Mouse (Mus musculus): ENCODE measurements at regions not wholly inside any gene's neighbourhood (a gene's known extent, or its start where the extent isn't known, plus 50 kb on each side); places are given as distances from the start of the nearest gene placed in this dataset.

DNA sequence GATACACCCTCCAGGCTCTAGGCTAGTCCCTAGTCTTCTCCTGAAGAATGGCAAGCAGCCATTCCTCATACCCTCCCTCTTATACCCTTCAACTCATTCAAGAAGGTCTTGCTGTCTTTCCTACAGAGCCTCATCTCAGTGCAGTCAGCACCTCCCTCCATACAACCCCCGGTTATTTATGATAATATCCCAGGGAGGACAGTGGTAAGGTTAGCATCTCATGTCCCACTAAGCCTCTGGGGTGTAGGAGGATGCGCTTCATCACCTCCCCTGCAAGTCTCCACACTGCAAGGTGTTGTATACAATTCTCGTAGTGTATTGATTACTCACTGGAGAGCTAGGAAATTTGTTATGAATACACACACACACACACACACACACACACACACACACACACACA is 80.2 kb upstream of the Shisa6 start:
- ATAC-seq, result no peak
- H3K27me3 ChIP-seq (replicated peaks; ENCODE audit: control insufficient read depth, insufficient read depth, low read length), result no peaks in the 10 kb centered on the region
- no peaks in the 10 kb centered on the region for H3K36me3 ChIP-seq (ENCODE audit: control insufficient read depth, insufficient read depth)
- H3K4me1 ChIP-seq (replicated peaks; ENCODE audit: control insufficient read depth, insufficient read depth, low read length), result no peaks in the 10 kb centered on the region
- H3K9me3 ChIP-seq (ENCODE audit: control insufficient read depth, low read length), result no peaks in the 10 kb centered on the region
- no peak overlapping the region for H3K27ac ChIP-seq (ENCODE audit: low read length)
- H3K4me2 ChIP-seq (ENCODE audit: low read length), result no peak overlapping the region
- WGBS, result 94% methylated on average over 3 of the region's 3 CpGs
- no peak overlapping the region for H3K9ac ChIP-seq (replicated peaks; ENCODE audit: low read depth, low read length)
- H3K4me3 ChIP-seq (replicated peaks; ENCODE audit: low read length), result no peak overlapping the region

DNA sequence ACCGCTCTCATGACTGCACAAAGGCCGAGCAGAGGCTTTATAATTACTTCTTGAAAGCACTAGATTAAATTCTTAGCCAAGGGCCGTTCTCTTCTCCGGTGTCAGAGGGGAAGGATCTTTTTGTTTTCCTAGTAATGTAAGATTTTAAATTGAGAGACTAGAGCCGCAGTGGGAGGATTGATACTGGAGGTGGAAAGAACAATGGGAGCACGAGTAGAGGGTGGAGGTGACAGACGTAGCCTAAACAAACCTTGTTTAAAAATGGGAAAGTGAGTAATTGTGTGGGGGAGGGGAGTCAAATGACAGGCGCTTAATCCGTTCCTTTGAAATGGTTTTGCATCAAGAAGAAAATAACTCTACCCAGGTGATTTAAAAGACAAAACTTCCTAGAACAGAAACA is 80.9 kb upstream of the Shisa6 start:
- no peak for ATAC-seq
- Histone ChIP-seq H3K27ac (ENCODE audit: low read length) (no peak overlapping the region), H3K36me3 (ENCODE audit: control insufficient read depth, insufficient read depth) (no peaks in the 10 kb centered on the region), H3K4me2 (ENCODE audit: low read length) (no peak overlapping the region), H3K9me3 (ENCODE audit: control insufficient read depth, low read length) (no peaks in the 10 kb centered on the region), H3K4me1 (replicated peaks; ENCODE audit: control insufficient read depth, insufficient read depth, low read length) (no peaks in the 10 kb centered on the region), H3K27me3 (replicated peaks; ENCODE audit: control insufficient read depth, insufficient read depth, low read length) (no peaks in the 10 kb centered on the region), H3K4me3 (replicated peaks; ENCODE audit: low read length) (no peak overlapping the region), H3K9ac (replicated peaks; ENCODE audit: low read depth, low read length) (no peak overlapping the region)
- WGBS, result 18% methylated on average over 9 of the region's 9 CpGs

DNA sequence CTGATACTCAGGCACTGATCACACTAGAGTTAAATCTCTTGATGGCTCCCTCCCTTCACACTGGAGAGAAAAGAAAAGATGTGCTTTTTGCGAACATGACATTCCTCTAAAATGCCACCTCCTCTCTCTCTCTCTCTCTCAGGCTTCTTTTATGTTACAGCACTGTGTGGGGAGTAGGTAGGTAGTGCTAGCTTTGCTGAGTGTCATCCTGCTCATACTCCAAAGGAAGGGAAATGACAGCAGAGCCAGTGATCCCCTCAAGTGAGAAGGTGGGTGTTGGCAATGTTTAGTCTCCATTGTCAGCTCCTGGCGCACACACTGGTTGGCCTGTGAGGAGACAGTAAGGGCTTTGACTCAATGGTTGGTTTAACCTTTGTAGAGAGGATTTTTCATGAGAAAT is 84.0 kb upstream of the Shisa6 start:
- H3K9me3 ChIP-seq (ENCODE audit: control insufficient read depth, low read length), result no peaks in the 10 kb centered on the region
- no peak overlapping the region for H3K27ac ChIP-seq (ENCODE audit: low read length)
- no peak overlapping the region for H3K9ac ChIP-seq (replicated peaks; ENCODE audit: low read depth, low read length)
- no peak overlapping the region for H3K4me2 ChIP-seq (ENCODE audit: low read length)
- H3K36me3 ChIP-seq (ENCODE audit: control insufficient read depth, insufficient read depth), result no peaks in the 10 kb centered on the region
- no peak for ATAC-seq
- 95% methylated on average over 2 of the region's 2 CpGs for WGBS
- H3K4me1 ChIP-seq (replicated peaks; ENCODE audit: control insufficient read depth, insufficient read depth, low read length), result no peaks in the 10 kb centered on the region
- no peaks in the 10 kb centered on the region for H3K27me3 ChIP-seq (replicated peaks; ENCODE audit: control insufficient read depth, insufficient read depth, low read length)
- H3K4me3 ChIP-seq (replicated peaks; ENCODE audit: low read length), result no peak overlapping the region

DNA sequence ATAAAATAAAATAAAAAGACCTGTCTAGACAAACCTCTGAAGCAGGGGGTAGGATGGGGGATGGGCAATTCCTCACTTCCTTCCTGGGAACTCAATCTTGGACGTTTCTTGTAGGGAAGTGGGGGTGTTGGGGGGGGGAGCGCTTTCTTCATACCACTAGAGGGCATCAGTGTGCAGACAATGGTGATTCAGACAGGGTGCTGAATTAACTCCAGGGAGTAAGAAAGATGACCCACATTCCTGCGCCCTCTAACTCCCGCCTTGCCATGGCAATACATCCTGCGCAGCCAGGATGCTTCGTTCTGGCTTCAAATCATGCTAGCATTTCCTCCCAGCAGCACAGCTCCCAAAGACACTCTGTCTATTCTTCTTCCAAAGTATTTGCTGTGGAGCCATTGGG is 87.4 kb upstream of the Shisa6 start:
- H3K4me3 ChIP-seq (replicated peaks; ENCODE audit: low read length), result no peak overlapping the region
- H3K4me1 ChIP-seq (replicated peaks; ENCODE audit: control insufficient read depth, insufficient read depth, low read length), result no peaks in the 10 kb centered on the region
- no peak for ATAC-seq
- WGBS, result 18% methylated on average over 6 of the region's 6 CpGs
- no peak overlapping the region for H3K4me2 ChIP-seq (ENCODE audit: low read length)
- H3K9me3 ChIP-seq (ENCODE audit: control insufficient read depth, low read length), result no peaks in the 10 kb centered on the region
- H3K27ac ChIP-seq (ENCODE audit: low read length), result no peak overlapping the region
- H3K27me3 ChIP-seq (replicated peaks; ENCODE audit: control insufficient read depth, insufficient read depth, low read length), result no peaks in the 10 kb centered on the region
- no peak overlapping the region for H3K9ac ChIP-seq (replicated peaks; ENCODE audit: low read depth, low read length)
- H3K36me3 ChIP-seq (ENCODE audit: control insufficient read depth, insufficient read depth), result no peaks in the 10 kb centered on the region

DNA sequence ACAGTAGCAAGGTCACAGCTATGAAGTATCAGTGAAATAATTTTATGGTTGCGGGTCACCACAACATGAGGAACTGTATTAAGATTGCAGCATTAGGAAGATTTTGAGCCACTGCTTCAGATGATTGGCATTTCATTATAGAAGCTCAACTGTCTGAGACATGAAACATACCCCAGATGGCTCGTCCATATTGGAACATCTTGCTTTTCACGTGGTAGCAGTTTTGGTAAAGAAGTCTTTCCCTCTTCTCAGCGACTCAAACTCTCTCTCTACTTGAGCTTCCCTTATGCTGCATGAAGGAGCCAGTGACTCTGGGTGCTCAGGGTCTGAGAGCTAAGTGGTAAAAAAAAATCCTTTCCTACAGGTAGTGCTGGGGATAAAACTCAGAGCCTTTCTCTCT is 99.7 kb upstream of the Shisa6 start:
- Histone ChIP-seq H3K36me3 (ENCODE audit: control insufficient read depth, insufficient read depth) (no peaks in the 10 kb centered on the region), H3K4me1 (replicated peaks; ENCODE audit: control insufficient read depth, insufficient read depth, low read length) (no peaks in the 10 kb centered on the region), H3K4me3 (replicated peaks; ENCODE audit: low read length) (no peak overlapping the region), H3K27me3 (replicated peaks; ENCODE audit: control insufficient read depth, insufficient read depth, low read length) (no peaks in the 10 kb centered on the region), H3K9ac (replicated peaks; ENCODE audit: low read depth, low read length) (no peak overlapping the region), H3K27ac (ENCODE audit: low read length) (no peak overlapping the region), H3K4me2 (ENCODE audit: low read length) (no peak overlapping the region), H3K9me3 (ENCODE audit: control insufficient read depth, low read length) (no peaks in the 10 kb centered on the region)
- 85% methylated on average over 4 of the region's 4 CpGs for WGBS
- ATAC-seq, result no peak

DNA sequence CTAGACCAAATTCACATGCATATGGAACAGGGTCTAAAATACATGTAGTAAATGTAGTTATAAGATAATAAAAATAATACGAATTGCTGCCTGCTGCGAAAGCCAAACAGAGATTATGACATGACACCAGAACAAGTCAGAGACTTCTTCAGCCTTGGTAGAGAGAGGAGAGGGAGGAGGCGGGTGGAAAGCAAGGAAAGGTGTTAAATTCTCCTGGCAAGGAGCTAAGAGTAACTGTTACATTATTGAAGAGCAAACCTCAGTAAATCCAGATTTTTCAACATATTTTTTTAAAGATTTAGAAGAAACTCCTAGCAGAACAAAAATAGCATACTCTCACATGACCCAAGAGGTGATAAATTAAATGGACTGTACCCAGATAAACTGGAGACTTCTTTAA is 131.0 kb upstream of the Shisa6 start:
- no peak overlapping the region for H3K27ac ChIP-seq (ENCODE audit: low read length)
- WGBS, result 90% methylated on average over 3 of the region's 3 CpGs
- H3K27me3 ChIP-seq (replicated peaks; ENCODE audit: control insufficient read depth, insufficient read depth, low read length), result no peaks in the 10 kb centered on the region
- H3K4me3 ChIP-seq (replicated peaks; ENCODE audit: low read length), result no peak overlapping the region
- ATAC-seq, result no peak
- H3K4me1 ChIP-seq (replicated peaks; ENCODE audit: control insufficient read depth, insufficient read depth, low read length), result no peaks in the 10 kb centered on the region
- H3K9me3 ChIP-seq (ENCODE audit: control insufficient read depth, low read length), result no peaks in the 10 kb centered on the region
- no peaks in the 10 kb centered on the region for H3K36me3 ChIP-seq (ENCODE audit: control insufficient read depth, insufficient read depth)
- no peak overlapping the region for H3K9ac ChIP-seq (replicated peaks; ENCODE audit: low read depth, low read length)
- no peak overlapping the region for H3K4me2 ChIP-seq (ENCODE audit: low read length)

DNA sequence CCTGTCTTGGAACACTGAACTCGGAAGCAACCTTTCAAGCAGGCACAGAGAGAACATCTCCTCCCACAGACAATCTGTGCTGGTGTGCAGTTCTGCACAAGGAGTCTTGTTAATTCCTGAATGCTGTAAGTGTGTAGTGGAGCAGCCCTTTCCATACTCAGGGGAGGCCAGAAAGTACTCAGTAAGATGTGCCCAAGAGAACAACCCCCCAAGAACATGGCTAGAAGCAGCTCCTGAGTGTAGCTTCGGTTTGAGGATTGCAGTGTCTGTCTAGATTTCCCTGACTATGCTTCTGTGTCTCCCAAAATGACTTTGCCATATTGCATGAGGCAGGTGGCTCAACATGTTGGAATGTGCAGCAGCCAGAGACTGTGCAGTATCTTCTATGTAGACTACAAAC is 148.8 kb upstream of the Shisa6 start:
- Histone ChIP-seq H3K36me3 (ENCODE audit: control insufficient read depth, insufficient read depth) (no peaks in the 10 kb centered on the region), H3K4me1 (replicated peaks; ENCODE audit: control insufficient read depth, insufficient read depth, low read length) (no peaks in the 10 kb centered on the region), H3K9ac (replicated peaks; ENCODE audit: low read depth, low read length) (no peak overlapping the region), H3K4me3 (replicated peaks; ENCODE audit: low read length) (no peak overlapping the region), H3K27me3 (replicated peaks; ENCODE audit: control insufficient read depth, insufficient read depth, low read length) (no peaks in the 10 kb centered on the region), H3K27ac (ENCODE audit: low read length) (no peak overlapping the region), H3K4me2 (ENCODE audit: low read length) (no peak overlapping the region), H3K9me3 (ENCODE audit: control insufficient read depth, low read length) (no peaks in the 10 kb centered on the region)
- ATAC-seq, result no peak
- WGBS, result 52% methylated on average over 2 of the region's 2 CpGs

DNA sequence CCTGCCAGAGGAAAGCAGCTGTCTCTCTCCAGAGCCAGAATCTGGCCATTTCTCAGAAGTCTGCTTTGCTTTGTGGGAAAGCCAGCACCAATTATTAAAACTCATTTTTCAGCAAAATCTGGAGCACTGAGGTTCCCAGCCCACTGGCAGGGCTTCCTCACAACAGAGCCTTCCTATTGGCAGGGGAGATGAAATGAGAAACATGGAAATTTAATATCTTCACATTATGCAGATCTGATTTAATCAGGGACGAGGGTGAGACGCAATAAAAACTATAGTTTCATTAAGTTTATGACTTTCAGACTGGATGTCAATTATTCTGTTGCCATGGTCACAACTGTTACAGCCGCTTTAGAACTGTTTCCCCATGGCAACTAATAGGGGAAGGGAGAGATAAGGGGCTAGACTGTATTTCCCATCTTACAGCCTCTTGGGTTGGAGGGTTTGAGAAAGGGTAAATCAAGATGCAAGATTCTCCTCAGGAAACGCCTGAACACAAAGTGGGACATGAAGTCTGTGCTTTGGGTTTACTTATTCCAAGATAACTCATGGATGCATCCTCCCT is 154.4 kb upstream of the Shisa6 start:
- no peaks in the 10 kb centered on the region for H3K4me1 ChIP-seq (replicated peaks; ENCODE audit: control insufficient read depth, insufficient read depth, low read length)
- no peak overlapping the region for H3K9ac ChIP-seq (replicated peaks; ENCODE audit: low read depth, low read length)
- H3K4me3 ChIP-seq (replicated peaks; ENCODE audit: low read length), result no peak overlapping the region
- no peak overlapping the region for H3K27ac ChIP-seq (ENCODE audit: low read length)
- 72% methylated on average over 4 of the region's 4 CpGs for WGBS
- no peaks in the 10 kb centered on the region for H3K27me3 ChIP-seq (replicated peaks; ENCODE audit: control insufficient read depth, insufficient read depth, low read length)
- H3K36me3 ChIP-seq (ENCODE audit: control insufficient read depth, insufficient read depth), result no peaks in the 10 kb centered on the region
- H3K9me3 ChIP-seq (ENCODE audit: control insufficient read depth, low read length), result no peaks in the 10 kb centered on the region
- ATAC-seq, result no peak
- H3K4me2 ChIP-seq (ENCODE audit: low read length), result no peak overlapping the region

DNA sequence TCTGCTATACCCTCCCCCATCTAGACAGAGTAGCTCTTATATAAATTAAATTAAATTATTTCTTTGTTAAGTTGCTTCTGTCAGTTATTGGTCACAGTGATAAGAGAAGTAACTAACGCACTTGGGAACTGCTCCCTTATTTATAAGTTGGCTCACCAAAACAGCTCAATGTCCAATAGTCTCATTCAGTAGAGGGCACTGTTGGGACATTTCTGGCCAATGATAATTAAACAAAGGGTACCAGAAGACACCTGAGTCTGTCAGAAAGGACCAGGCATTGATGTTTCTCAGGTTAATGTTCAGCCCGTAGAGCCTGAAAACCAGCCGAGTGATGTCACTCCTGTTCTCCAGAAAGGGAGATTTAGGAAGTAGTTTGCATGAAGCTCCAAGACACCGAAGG is 156.1 kb upstream of the Shisa6 start:
- Histone ChIP-seq H3K4me2 (ENCODE audit: low read length) (no peak overlapping the region), H3K9me3 (ENCODE audit: control insufficient read depth, low read length) (no peaks in the 10 kb centered on the region), H3K27ac (ENCODE audit: low read length) (no peak overlapping the region), H3K4me3 (replicated peaks; ENCODE audit: low read length) (no peak overlapping the region), H3K4me1 (replicated peaks; ENCODE audit: control insufficient read depth, insufficient read depth, low read length) (no peaks in the 10 kb centered on the region), H3K36me3 (ENCODE audit: control insufficient read depth, insufficient read depth) (no peaks in the 10 kb centered on the region), H3K9ac (replicated peaks; ENCODE audit: low read depth, low read length) (no peak overlapping the region), H3K27me3 (replicated peaks; ENCODE audit: control insufficient read depth, insufficient read depth, low read length) (no peaks in the 10 kb centered on the region)
- ATAC-seq, result no peak
- 96% methylated on average over 4 of the region's 4 CpGs for WGBS

DNA sequence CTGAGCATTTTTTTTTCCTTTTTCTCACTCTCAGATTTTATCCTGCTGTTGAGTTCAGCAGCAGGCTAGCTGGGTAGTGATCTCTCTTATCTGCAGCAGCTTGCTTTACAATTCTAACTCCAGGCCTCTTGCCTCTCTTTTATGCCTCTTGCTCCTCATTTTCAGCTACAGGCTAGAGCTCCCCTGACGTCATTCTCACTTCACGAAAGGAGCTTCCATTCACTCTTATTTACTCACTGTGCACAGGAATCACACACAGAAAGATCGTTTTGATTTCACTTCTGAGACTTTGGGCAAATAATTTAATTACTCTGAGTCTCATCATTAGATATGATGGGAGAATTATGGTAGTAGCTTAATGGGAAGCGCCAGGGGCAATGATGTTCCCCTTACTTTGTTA is 158.4 kb upstream of the Shisa6 start:
- Histone ChIP-seq H3K9me3 (ENCODE audit: control insufficient read depth, low read length) (no peaks in the 10 kb centered on the region), H3K4me2 (ENCODE audit: low read length) (no peak overlapping the region), H3K9ac (replicated peaks; ENCODE audit: low read depth, low read length) (no peak overlapping the region), H3K27me3 (replicated peaks; ENCODE audit: control insufficient read depth, insufficient read depth, low read length) (no peaks in the 10 kb centered on the region), H3K36me3 (ENCODE audit: control insufficient read depth, insufficient read depth) (no peaks in the 10 kb centered on the region), H3K27ac (ENCODE audit: low read length) (no peak overlapping the region), H3K4me1 (replicated peaks; ENCODE audit: control insufficient read depth, insufficient read depth, low read length) (no peaks in the 10 kb centered on the region), H3K4me3 (replicated peaks; ENCODE audit: low read length) (no peak overlapping the region)
- WGBS, result 52% methylated on average over 4 of the region's 4 CpGs
- no peak for ATAC-seq
